Mouse (Mus musculus): ENCODE measurements at regions not wholly inside any gene's neighbourhood (a gene's known extent, or its start where the extent isn't known, plus 50 kb on each side); places are given as distances from the start of the nearest gene placed in this dataset.

- no peak for DNase-seq
These were observed 245.6 kb downstream of the Tbc1d1 start for GRCm38 (mm10) chr5:64401737-64402136.

GRCm38 (mm10) chr5:64403077-64403981, 247.2 kb downstream of the Tbc1d1 start:
- DNase-seq, result no peak

GRCm38 (mm10) chr5:64403982-64404345, 247.9 kb downstream of the Tbc1d1 start:
- no peak for DNase-seq

GRCm38 (mm10) chr5:64404512-64404911, 248.4 kb downstream of the Tbc1d1 start:
- no peak for DNase-seq

- DNase-seq, result no peak
These were observed 252.8 kb downstream of the Tbc1d1 start for GRCm38 (mm10) chr5:64408938-64409337.

- no peak for DNase-seq
These were observed 254.5 kb downstream of the Tbc1d1 start for GRCm38 (mm10) chr5:64410621-64411020.

- DNase-seq, result no peak
These were observed 258.4 kb downstream of the Tbc1d1 start for GRCm38 (mm10) chr5:64414519-64414918.

- DNase-seq, result no peak
These were observed 263.3 kb downstream of the Tbc1d1 start for GRCm38 (mm10) chr5:64419395-64419794.

GRCm38 (mm10) chr5:64422787-64423587, 266.9 kb downstream of the Tbc1d1 start:
- no peak for DNase-seq

GRCm38 (mm10) chr5:64428822-64429221, 272.7 kb downstream of the Tbc1d1 start:
- no peak for DNase-seq

GRCm38 (mm10) chr5:64430501-64430900, 274.4 kb downstream of the Tbc1d1 start:
- DNase-seq, result no peak

GRCm38 (mm10) chr5:64431624-64432023, 275.5 kb downstream of the Tbc1d1 start:
- DNase-seq, result no peak

- DNase-seq, result no peak
These were observed 277.7 kb downstream of the Tbc1d1 start for GRCm38 (mm10) chr5:64433786-64434185.

GRCm38 (mm10) chr5:64435491-64435890, 279.4 kb downstream of the Tbc1d1 start:
- DNase-seq, result no peak

GRCm38 (mm10) chr5:64435958-64436357, 279.9 kb downstream of the Tbc1d1 start:
- DNase-seq, result no peak

- DNase-seq, result no peak
These were observed 281.6 kb downstream of the Tbc1d1 start for GRCm38 (mm10) chr5:64437720-64438119.

- DNase-seq, result no peak
These were observed 282.5 kb downstream of the Tbc1d1 start for GRCm38 (mm10) chr5:64438446-64439134.

GRCm38 (mm10) chr5:64447847-64448246, 291.7 kb downstream of the Tbc1d1 start:
- no peak for DNase-seq

- DNase-seq, result no peak
These were observed 296.7 kb downstream of the Tbc1d1 start for GRCm38 (mm10) chr5:64452668-64453334.

- no peak for DNase-seq
These were observed 303.7 kb downstream of the Tbc1d1 start for GRCm38 (mm10) chr5:64459807-64460206.

- DNase-seq, result no peak
These were observed 304.8 kb downstream of the Tbc1d1 start for GRCm38 (mm10) chr5:64460891-64461290.

- DNase-seq, result no peak
These were observed 305.5 kb downstream of the Tbc1d1 start for GRCm38 (mm10) chr5:64461592-64461991.

All from adrenal gland, postnatal 14 days (tissue).